Mouse (Mus musculus) thymus, adult 2 months (tissue): ENCODE data around the gene Gsta2. TPM values are rescaled to one million over a fixed set of nuclear protein-coding genes. Genes with fewer than 3 reads are reported as not detected.

ENCODE experiments used
- DNase-seq: peaks from one replicate; pipeline ENCODE4 v3.0.0; 2021
- H3K27ac ChIP-seq: fragments of 200-500 bp; 2 replicates; pipeline ENCODE4 v1.5.1; 2012; ENCODE audit warnings: low read length, control low read depth; ENCODE audit not compliant: control insufficient read depth, insufficient read depth
- H3K27me3 ChIP-seq: fragments of 200-500 bp; 2 replicates; pipeline ENCODE4 v1.6.1; 2012; ENCODE audit warnings: mild to moderate bottlenecking, low read length, moderate library complexity, mixed read lengths; ENCODE audit not compliant: control insufficient read depth, insufficient read depth
- H3K36me3 ChIP-seq: fragments of 200-500 bp; 2 replicates; pipeline ENCODE4 v1.6.1; 2012; ENCODE audit warnings: mild to moderate bottlenecking, low read length, moderate library complexity; ENCODE audit not compliant: control insufficient read depth, insufficient read depth
- H3K4me1 ChIP-seq: fragments of 200-500 bp; replicated peaks from 2 replicates; pipeline ENCODE4 v1.6.1; 2012; ENCODE audit warnings: low read length; ENCODE audit not compliant: control insufficient read depth, insufficient read depth
- H3K4me3 ChIP-seq: fragments of 200-500 bp; 2 replicates; pipeline ENCODE4 v1.5.1; 2012; ENCODE audit warnings: mild to moderate bottlenecking, low read length, control low read depth, moderate library complexity; ENCODE audit not compliant: control insufficient read depth, insufficient read depth
- CTCF ChIP-seq: fragments of 200-500 bp; IDR thresholded peaks from 2 replicates; pipeline ENCODE4 v1.5.1; 2012; ENCODE audit warnings: mild to moderate bottlenecking, control low read depth, low read length, moderate library complexity, borderline replicate concordance; ENCODE audit not compliant: control insufficient read depth, poor library complexity, insufficient read depth; ENCODE audit errors: extremely low read depth
- POLR2A ChIP-seq: fragments of 200-500 bp; IDR thresholded peaks from 2 replicates; pipeline ENCODE4 v1.6.1; 2012; ENCODE audit warnings: mild to moderate bottlenecking, low read length, control low read depth, moderate library complexity; ENCODE audit not compliant: control insufficient read depth, poor library complexity, insufficient read depth; ENCODE audit errors: extremely low read depth
- WGBS: fragments of 180-500 bp; shearing (Covaris S2); methylation state at CpG from one replicate; pipeline ENCODE4 v1.1.7; 2018; 5-methylcytosine and 5-hydroxymethylcytosine counted together
- polyA plus RNA-seq: library from polyadenylated mRNA; depleted of rRNA; stranded (reverse); fragments of >200 nt; gene quantifications from 2 replicates; pipeline ENCODE4 v1.2.3, GENCODE M21; 2012

Gsta2 gene
- polyA plus RNA-seq, 1 experiment = 2.1 TPM

DNA sequence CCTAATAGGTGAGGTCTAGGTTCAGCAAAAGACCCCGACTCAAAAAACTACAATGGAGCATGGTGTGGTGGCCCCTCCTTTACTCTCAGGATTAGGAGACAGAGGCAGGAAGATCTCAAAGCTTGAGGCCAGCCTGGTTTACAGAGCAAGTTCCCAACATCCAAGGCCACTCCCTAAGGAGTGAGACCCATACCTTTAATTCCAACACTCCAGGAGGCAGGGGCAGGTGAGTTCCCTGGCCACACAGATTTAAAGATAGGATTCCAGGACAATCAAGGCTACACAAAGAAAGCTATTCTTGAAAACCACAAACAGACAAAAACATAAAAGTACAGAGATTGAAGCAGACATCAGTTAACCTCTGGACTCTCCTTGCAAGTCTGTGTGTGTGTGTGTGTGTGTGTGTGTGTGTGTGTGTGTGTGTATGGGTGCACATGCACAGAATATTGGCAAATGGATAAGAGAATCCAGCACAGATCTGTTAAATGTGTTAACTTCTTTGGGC lies 19.3 kb upstream of the Gsta2 start:
- 84% methylated on average over 1 of the region's 1 CpGs for WGBS
- H3K36me3 ChIP-seq = no peaks in the 10 kb centered on the region
- no peaks in the 10 kb centered on the region for H3K4me1 ChIP-seq
- DNase-seq = no peak
- no peaks in the 10 kb centered on the region for H3K27me3 ChIP-seq
- H3K4me3 ChIP-seq = no peak overlapping the region
- no peak overlapping the region for H3K27ac ChIP-seq
- TF ChIP-seq POLR2A (no peak), CTCF (no peak)

- H3K4me1 ChIP-seq = no peaks in the 10 kb centered on the region
- TF ChIP-seq POLR2A (no peak), CTCF (no peak)
- whole genome bisulfite sequencing = 81% methylated on average over 5 of the region's 5 CpGs
- no peak for DNase-seq
- no peaks in the 10 kb centered on the region for H3K36me3 ChIP-seq
- no peak overlapping the region for H3K27ac ChIP-seq
- no peak overlapping the region for H3K4me3 ChIP-seq
- H3K27me3 ChIP-seq = no peaks in the 10 kb centered on the region
Measured at GRCm38 (mm10) chr9:78374397-78374796, 18.8 kb upstream of the Gsta2 start.

DNA sequence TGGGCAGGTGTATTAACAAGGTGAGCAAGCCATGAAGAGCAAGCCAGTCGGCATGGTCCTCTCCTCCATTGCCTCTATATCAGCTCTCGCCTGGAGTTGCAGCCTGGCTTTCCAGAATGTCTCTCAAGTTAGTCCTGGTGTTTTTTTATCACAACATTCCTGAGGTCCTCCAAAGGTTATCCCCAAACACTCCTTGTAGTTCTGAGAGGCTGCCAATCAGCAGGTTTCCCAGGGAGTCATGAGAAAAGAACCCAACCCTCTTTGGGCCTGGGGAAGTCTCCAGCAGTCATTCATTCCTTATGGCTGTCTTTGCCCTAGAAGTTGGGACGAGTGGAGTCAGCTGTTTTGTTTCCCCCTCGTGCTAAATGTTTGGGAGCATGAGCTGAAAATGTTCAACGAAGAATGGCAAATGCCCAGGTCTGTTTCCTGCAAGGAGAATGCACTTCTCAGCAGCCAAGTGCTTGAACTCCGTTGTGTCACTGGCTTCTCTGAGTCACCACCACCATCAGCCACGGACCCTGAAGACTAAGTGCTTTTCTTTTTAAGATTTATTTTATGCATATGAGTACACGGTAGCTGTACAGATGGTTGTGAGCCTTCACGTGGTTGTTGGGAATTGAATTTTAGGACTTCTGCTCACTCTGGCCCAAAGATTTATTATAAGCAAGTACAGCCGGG lies 17.4 kb upstream of the Gsta2 start:
- no peaks in the 10 kb centered on the region for H3K27me3 ChIP-seq
- H3K27ac ChIP-seq = no peak overlapping the region
- no peak for DNase-seq
- H3K4me3 ChIP-seq = no peak overlapping the region
- WGBS = 87% methylated on average over 10 of the region's 10 CpGs
- TF ChIP-seq POLR2A (no peak), CTCF (no peak)
- H3K4me1 ChIP-seq = no peaks in the 10 kb centered on the region
- no peaks in the 10 kb centered on the region for H3K36me3 ChIP-seq

- TF ChIP-seq CTCF = no peak
- TF ChIP-seq POLR2A = no peak
- H3K4me1 ChIP-seq = no peaks in the 10 kb centered on the region
- H3K4me3 ChIP-seq = no peak overlapping the region
- DNase-seq = no peak
- no peaks in the 10 kb centered on the region for H3K27me3 ChIP-seq
- no peaks in the 10 kb centered on the region for H3K36me3 ChIP-seq
- 95% methylated on average over 3 of the region's 3 CpGs for WGBS
- H3K27ac ChIP-seq = no peak overlapping the region
Measured at GRCm38 (mm10) chr9:78371441-78371840, 15.9 kb upstream of the Gsta2 start.

DNA sequence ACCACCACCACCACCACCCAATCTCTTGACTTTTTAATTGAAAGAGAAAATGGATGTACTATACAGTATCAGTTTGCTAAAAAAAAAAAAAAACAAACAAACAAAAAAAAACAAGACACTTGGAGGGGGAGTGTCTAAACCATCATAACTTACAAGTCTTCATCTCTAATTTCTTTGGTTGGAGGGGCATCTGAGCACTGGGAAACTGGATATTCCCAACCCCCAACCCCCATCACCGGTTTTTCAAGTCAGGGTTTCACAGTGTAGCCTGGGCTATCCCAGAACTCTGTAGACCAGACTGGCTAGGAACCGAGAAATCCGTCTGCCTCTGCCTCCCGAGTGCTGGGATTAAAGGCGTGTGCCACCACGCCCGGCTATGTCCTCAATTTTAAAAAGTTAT lies 14.2 kb upstream of the Gsta2 start:
- no peaks in the 10 kb centered on the region for H3K27me3 ChIP-seq
- no peak overlapping the region for H3K4me3 ChIP-seq
- no peaks in the 10 kb centered on the region for H3K36me3 ChIP-seq
- no peak for DNase-seq
- no peak overlapping the region for H3K27ac ChIP-seq
- H3K4me1 ChIP-seq = no peaks in the 10 kb centered on the region
- WGBS = 94% methylated on average over 7 of the region's 7 CpGs
- TF ChIP-seq CTCF (no peak), POLR2A (no peak)

DNA sequence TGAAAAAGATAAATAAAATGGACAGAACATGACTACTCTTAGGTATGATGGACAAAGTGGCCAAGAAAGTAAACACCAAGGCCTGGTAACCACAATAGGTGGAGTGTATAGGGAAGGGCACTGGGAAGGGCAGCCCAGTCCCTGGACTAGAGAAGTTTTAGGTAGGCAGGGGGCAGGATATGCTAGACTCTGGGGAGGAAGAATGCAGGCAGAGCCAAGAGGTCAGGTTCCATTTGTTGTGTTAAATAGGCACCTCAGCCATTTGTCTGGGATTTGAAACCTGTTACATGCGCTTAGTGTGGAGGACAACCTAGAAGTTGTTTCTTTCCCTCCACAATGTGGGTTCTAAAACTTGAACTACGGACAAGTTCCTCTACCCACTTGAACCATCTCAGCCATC lies 13.8 kb upstream of the Gsta2 start:
- WGBS = 94% methylated on average over 2 of the region's 2 CpGs
- H3K4me1 ChIP-seq = no peaks in the 10 kb centered on the region
- H3K27ac ChIP-seq = no peak overlapping the region
- no peak for TF ChIP-seq POLR2A
- TF ChIP-seq CTCF = no peak
- DNase-seq = no peak
- H3K36me3 ChIP-seq = no peaks in the 10 kb centered on the region
- no peak overlapping the region for H3K4me3 ChIP-seq
- H3K27me3 ChIP-seq = no peaks in the 10 kb centered on the region
